Mouse (Mus musculus) hindbrain, embryonic 12.5 days (tissue): Measurements from ENCODE around the gene Nkiras2. TPM values are rescaled to one million over a fixed set of nuclear protein-coding genes. Genes with fewer than 3 reads are reported as not detected.
"Not testable (repeated sequence)": the region's sequence is repeated elsewhere in the genome, so short reads cannot be mapped to it uniquely, and the experiment has no call there.

Experiments used
- ATAC-seq: fragments of 200-750 bp; cut with Nextera tagmentation; 2 replicates; pipeline ENCODE4 v1.8.0; 2017; ENCODE audit warnings: moderate TSS enrichment; ENCODE audit not compliant: low FRiP score
- H3K27ac ChIP-seq: fragments of 300-500 bp; sonication (generic); 2 replicates; pipeline ENCODE4 v1.5.1; 2016; ENCODE audit warnings: mild to moderate bottlenecking
- H3K27me3 ChIP-seq: fragments of 300-500 bp; sonication (generic); 2 replicates; pipeline ENCODE4 v1.6.1; 2016; ENCODE audit warnings: mild to moderate bottlenecking
- H3K36me3 ChIP-seq: fragments of 300-500 bp; sonication (generic); 2 replicates; pipeline ENCODE4 v1.6.1; 2016; ENCODE audit warnings: mild to moderate bottlenecking
- H3K4me1 ChIP-seq: fragments of 300-500 bp; sonication (generic); 2 replicates; pipeline ENCODE4 v1.6.1; 2016
- H3K4me2 ChIP-seq: fragments of 300-500 bp; sonication (generic); replicated peaks from 2 replicates; pipeline ENCODE4 v1.6.1; 2016; ENCODE audit warnings: mild to moderate bottlenecking
- H3K4me3 ChIP-seq: fragments of 300-500 bp; sonication (generic); 2 replicates; pipeline ENCODE4 v1.5.1; 2016; ENCODE audit warnings: mild to moderate bottlenecking
- H3K9ac ChIP-seq: fragments of 300-500 bp; sonication (generic); 2 replicates; pipeline ENCODE4 v1.6.1; 2016; ENCODE audit warnings: mild to moderate bottlenecking, moderate library complexity
- H3K9me3 ChIP-seq: fragments of 300-500 bp; sonication (generic); replicated peaks from 2 replicates; pipeline ENCODE4 v1.6.1; 2016; ENCODE audit warnings: mild to moderate bottlenecking
- WGBS: fragments of 180-500 bp; shearing (Covaris S2); methylation state at CpG from one replicate; pipeline ENCODE4 v1.1.7; 2016; 5-methylcytosine and 5-hydroxymethylcytosine counted together
- polyA plus RNA-seq: library from polyadenylated mRNA; unstranded; fragments of >200 nt; fragmentation: Nextera tagmentation; extraction: Ambion mirVana; gene quantifications from 2 replicates; pipeline ENCODE4 v1.2.1, GENCODE M21; 2016

The Nkiras2 gene
- polyA plus RNA-seq, 1 experiment from 2014 or later = 109 TPM

- 79% methylated on average over 4 of the region's 4 CpGs for WGBS
Observed at GRCm38 (mm10) chr11:100581756-100582155, 37.3 kb upstream of the Nkiras2 start.

GRCm38 (mm10) chr11:100582413-100582812 lies 36.6 kb upstream of the Nkiras2 start:
- peaks cover 89% of the 10 kb centered on the region for H3K36me3 ChIP-seq
- H3K9me3 ChIP-seq = not testable (repeated sequence)
- WGBS = 100% methylated on average over 1 of the region's 1 CpGs

More at GRCm38 (mm10) chr11:100581756-100582155, 37.3 kb upstream of the Nkiras2 start:
- Histone ChIP-seq H3K4me3 (no peak overlapping the region), H3K36me3 (peaks cover 83% of the 10 kb centered on the region), H3K9ac (no peak overlapping the region), H3K27ac (peak overlapping the region; percentile 45), H3K9me3 (no peaks in the 10 kb centered on the region), H3K27me3 (no peaks in the 10 kb centered on the region), H3K4me2 (no peak overlapping the region), H3K4me1 (0 out of 2 replicates have a peak, but pooled peaks cover 5% of the 10 kb centered on the region)
- ATAC-seq = no peak

GRCm38 (mm10) chr11:100582836-100583235 lies 36.2 kb upstream of the Nkiras2 start:
- Histone ChIP-seq H3K4me2 (no peak overlapping the region), H3K4me3 (no peak overlapping the region), H3K27ac (no peak overlapping the region), H3K36me3 (peaks cover 93% of the 10 kb centered on the region), H3K4me1 (0 out of 2 replicates have a peak, but pooled peaks cover 2% of the 10 kb centered on the region), H3K9me3 (no peaks in the 10 kb centered on the region), H3K9ac (no peak overlapping the region), H3K27me3 (no peaks in the 10 kb centered on the region)
- no peak for ATAC-seq
- 95% methylated on average over 2 of the region's 2 CpGs for WGBS

More at GRCm38 (mm10) chr11:100582413-100582812, 36.6 kb upstream of the Nkiras2 start:
- H3K9ac ChIP-seq, ATAC-seq, H3K4me3 ChIP-seq, H3K4me1 ChIP-seq, H3K27ac ChIP-seq, H3K27me3 ChIP-seq, H3K4me2 ChIP-seq: not testable (repeated sequence)

GRCm38 (mm10) chr11:100584561-100584961 lies 34.5 kb upstream of the Nkiras2 start:
- no peak for ATAC-seq
- Histone ChIP-seq H3K4me1 (no peaks in the 10 kb centered on the region), H3K9ac (no peak overlapping the region), H3K36me3 (peaks cover 98% of the 10 kb centered on the region), H3K9me3 (no peaks in the 10 kb centered on the region), H3K4me2 (no peak overlapping the region), H3K4me3 (no peak overlapping the region), H3K27me3 (no peaks in the 10 kb centered on the region), H3K27ac (no peak overlapping the region)
- 89% methylated on average over 7 of the region's 7 CpGs for whole genome bisulfite sequencing

- H3K36me3 ChIP-seq = peaks cover 100% of the 10 kb centered on the region
- no peak overlapping the region for H3K4me3 ChIP-seq
- no peak overlapping the region for H3K27ac ChIP-seq
- ATAC-seq = no peak
- H3K9me3 ChIP-seq = no peaks in the 10 kb centered on the region
- no peak overlapping the region for H3K4me2 ChIP-seq
- H3K9ac ChIP-seq = no peak overlapping the region
- H3K4me1 ChIP-seq = no peaks in the 10 kb centered on the region
- H3K27me3 ChIP-seq = no peaks in the 10 kb centered on the region
- WGBS = 96% methylated on average over 3 of the region's 3 CpGs
Observed at GRCm38 (mm10) chr11:100585148-100585547, 33.9 kb upstream of the Nkiras2 start.

- WGBS = 96% methylated on average over 2 of the region's 2 CpGs
- Histone ChIP-seq H3K9me3 (no peaks in the 10 kb centered on the region), H3K36me3 (peaks cover 97% of the 10 kb centered on the region), H3K9ac (no peak overlapping the region), H3K4me1 (no peaks in the 10 kb centered on the region), H3K27me3 (no peaks in the 10 kb centered on the region), H3K4me2 (no peak overlapping the region), H3K27ac (no peak overlapping the region), H3K4me3 (no peak overlapping the region)
- no peak for ATAC-seq
Observed at GRCm38 (mm10) chr11:100588462-100588861, 30.6 kb upstream of the Nkiras2 start.

- ATAC-seq = no peak
- no peak overlapping the region for H3K4me2 ChIP-seq
Observed at GRCm38 (mm10) chr11:100592346-100593046, 26.5 kb upstream of the Nkiras2 start.

GRCm38 (mm10) chr11:100594608-100595007 lies 24.4 kb upstream of the Nkiras2 start:
- H3K9ac ChIP-seq = no peak overlapping the region
- no peaks in the 10 kb centered on the region for H3K27me3 ChIP-seq
- no peak overlapping the region for H3K4me3 ChIP-seq
- H3K4me1 ChIP-seq = no peaks in the 10 kb centered on the region
- H3K4me2 ChIP-seq = no peak overlapping the region
- ATAC-seq = no peak
- WGBS = 93% methylated on average over 7 of the region's 7 CpGs
- peaks cover 92% of the 10 kb centered on the region for H3K36me3 ChIP-seq
- no peaks in the 10 kb centered on the region for H3K9me3 ChIP-seq
- no peak overlapping the region for H3K27ac ChIP-seq

More at GRCm38 (mm10) chr11:100592346-100593046, 26.5 kb upstream of the Nkiras2 start:
- Histone ChIP-seq H3K27ac (no peak overlapping the region), H3K9ac (no peak overlapping the region), H3K27me3 (no peaks in the 10 kb centered on the region), H3K9me3 (no peaks in the 10 kb centered on the region), H3K36me3 (peaks cover 92% of the 10 kb centered on the region), H3K4me3 (no peak overlapping the region), H3K4me1 (no peaks in the 10 kb centered on the region)
- 90% methylated on average over 11 of the region's 11 CpGs for WGBS

GRCm38 (mm10) chr11:100595533-100595932 lies 23.5 kb upstream of the Nkiras2 start:
- Histone ChIP-seq H3K27ac (no peak overlapping the region), H3K9me3 (no peaks in the 10 kb centered on the region), H3K9ac (no peak overlapping the region), H3K27me3 (no peaks in the 10 kb centered on the region), H3K36me3 (peaks cover 92% of the 10 kb centered on the region), H3K4me2 (no peak overlapping the region), H3K4me1 (no peaks in the 10 kb centered on the region), H3K4me3 (no peak overlapping the region)
- ATAC-seq = no peak
- WGBS = 90% methylated on average over 4 of the region's 4 CpGs

GRCm38 (mm10) chr11:100598074-100598473 lies 21.0 kb upstream of the Nkiras2 start:
- no peaks in the 10 kb centered on the region for H3K9me3 ChIP-seq
- no peak for ATAC-seq
- no peak overlapping the region for H3K9ac ChIP-seq
- no peak overlapping the region for H3K4me2 ChIP-seq
- H3K4me3 ChIP-seq = no peak overlapping the region
- 93% methylated on average over 4 of the region's 4 CpGs for WGBS
- no peaks in the 10 kb centered on the region for H3K4me1 ChIP-seq
- no peak overlapping the region for H3K27ac ChIP-seq
- no peaks in the 10 kb centered on the region for H3K27me3 ChIP-seq
- peaks cover 86% of the 10 kb centered on the region for H3K36me3 ChIP-seq

GRCm38 (mm10) chr11:100601372-100601771 lies 17.7 kb upstream of the Nkiras2 start:
- no peak overlapping the region for H3K4me3 ChIP-seq
- peaks cover 62% of the 10 kb centered on the region for H3K36me3 ChIP-seq
- H3K4me1 ChIP-seq = no peaks in the 10 kb centered on the region
- no peak for ATAC-seq
- WGBS = 96% methylated on average over 3 of the region's 3 CpGs
- H3K9ac ChIP-seq = no peak overlapping the region
- H3K4me2 ChIP-seq = no peak overlapping the region
- no peak overlapping the region for H3K27ac ChIP-seq
- no peaks in the 10 kb centered on the region for H3K9me3 ChIP-seq
- H3K27me3 ChIP-seq = no peaks in the 10 kb centered on the region

- H3K36me3 ChIP-seq = peaks cover 46% of the 10 kb centered on the region
- H3K4me2 ChIP-seq = no peak overlapping the region
- no peak overlapping the region for H3K9ac ChIP-seq
- H3K9me3 ChIP-seq = no peaks in the 10 kb centered on the region
- ATAC-seq = no peak
- whole genome bisulfite sequencing = 89% methylated on average over 9 of the region's 9 CpGs
- no peak overlapping the region for H3K27ac ChIP-seq
- H3K27me3 ChIP-seq = no peaks in the 10 kb centered on the region
- H3K4me1 ChIP-seq = no peaks in the 10 kb centered on the region
- no peak overlapping the region for H3K4me3 ChIP-seq
Observed at GRCm38 (mm10) chr11:100603155-100603554, 15.9 kb upstream of the Nkiras2 start.

- H3K27ac ChIP-seq = no peak overlapping the region
- no peak overlapping the region for H3K9ac ChIP-seq
- H3K36me3 ChIP-seq = peaks cover 41% of the 10 kb centered on the region
- H3K27me3 ChIP-seq = no peaks in the 10 kb centered on the region
- no peaks in the 10 kb centered on the region for H3K4me1 ChIP-seq
- no peaks in the 10 kb centered on the region for H3K9me3 ChIP-seq
- H3K4me3 ChIP-seq = no peak overlapping the region
- ATAC-seq = no peak
- H3K4me2 ChIP-seq = no peak overlapping the region
- 90% methylated on average over 8 of the region's 8 CpGs for WGBS
Observed at GRCm38 (mm10) chr11:100603813-100604212, 15.2 kb upstream of the Nkiras2 start.
